ENCODE assay signal across 7 mouse cellular contexts in the genomic region with DNA sequence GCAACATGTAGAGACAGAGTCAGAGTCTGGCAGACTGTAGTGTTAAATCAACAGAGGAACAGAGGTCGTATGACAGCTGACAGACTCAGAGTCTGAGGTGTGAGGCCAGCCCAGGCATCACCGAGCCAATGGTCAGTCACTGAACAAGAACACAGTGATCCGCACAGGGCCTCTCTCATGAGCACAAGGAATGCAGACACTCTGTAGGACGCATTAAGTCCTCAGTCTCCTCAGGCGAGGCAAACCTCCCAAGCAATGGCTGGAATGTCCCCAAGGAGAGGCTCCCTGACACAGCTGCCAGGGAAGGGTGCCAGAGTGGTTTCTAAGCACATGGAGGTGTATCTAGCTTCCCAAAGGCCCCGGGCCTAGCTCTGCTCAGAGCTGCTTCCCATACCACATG.
DNase-seq lines count a peak whose midpoint lies in the region; ATAC-seq and TF ChIP-seq lines count a peak whose summit lies in the region.

No protein-coding gene starts in this region.

- no peaks in the 10 kb centered on the region for H3K36me3 ChIP-seq in heart, embryonic 15.5 days
- H3K36me3 ChIP-seq in limb, embryonic 13.5 days = no peaks in the 10 kb centered on the region

- no peak overlapping the region for H3K9ac ChIP-seq in heart, embryonic 15.5 days
- H3K9ac ChIP-seq in limb, embryonic 13.5 days = no peak overlapping the region

- DNase-seq in 3134 (ENCODE audit: extremely low read depth, insufficient read length, low spot score) (peak; percentile 11), Patski (ENCODE audit: low read depth, low spot score) (peak; percentile 85)
- DNase-seq in ovary, adult 18-20 months (ENCODE audit: low spot score) = no peak
- no peak for DNase-seq in left cerebral cortex, adult 8-10 months (ENCODE audit: low spot score in 2 of 2)
- no peak for DNase-seq in layer of hippocampus, postnatal 14 days (ENCODE audit: low spot score in 2 of 2)

- H3K27ac ChIP-seq in heart, embryonic 15.5 days = peak overlapping the region; percentile 25; the same call in 1 of the 2 replicates
- H3K27ac ChIP-seq in limb, embryonic 13.5 days = peak overlapping the region; percentile 44; the same call in 1 of the 2 replicates

- WGBS in heart, embryonic 15.5 days = 30% methylated on average over 6 of the region's 6 CpGs
- 62% methylated on average over 6 of the region's 6 CpGs for WGBS in limb, embryonic 13.5 days

- no peak for TF ChIP-seq CTCF in Patski (IDR thresholded peaks at IDR 0.05)

- no peaks in the 10 kb centered on the region for H3K9me3 ChIP-seq in heart, embryonic 15.5 days (replicated peaks)
- no peaks in the 10 kb centered on the region for H3K9me3 ChIP-seq in limb, embryonic 13.5 days

- in situ Hi-C loops in Patski (cut with MboI; ENCODE audit: low pct_unique_long_range_greater_than_20kb) = loop anchor here (5.0 kb wide), 2 partner anchors 92 to 147 kb away; no protein-coding TSS in a partner anchor

- no peaks in the 10 kb centered on the region for H3K27me3 ChIP-seq in Patski
- H3K27me3 ChIP-seq in heart, embryonic 15.5 days = no peaks in the 10 kb centered on the region
- no peaks in the 10 kb centered on the region for H3K27me3 ChIP-seq in limb, embryonic 13.5 days

- ATAC-seq in Patski = peak; percentile 71
- peak; percentile 42 for ATAC-seq in heart, embryonic 15.5 days (replicated peaks; ENCODE audit: insufficient number of reproducible peaks, insufficient read depth, low FRiP score, low read depth)
- ATAC-seq in limb, embryonic 13.5 days (ENCODE audit: low FRiP score, low read depth) = 0 out of 2 replicates have a peak, but pooled peaks have one; percentile 30

- CTCF ChIA-PET in Patski (lab: Charles Lee) = interaction anchor here (0.9 to 2.1 kb wide), 5 partner anchors 21 to 98 kb away, joined by 3 to 6 read pairs (median 4); partner anchors contain the start of gene Ankrd44

- no peak overlapping the region for H3K4me2 ChIP-seq in heart, embryonic 15.5 days
- no peak overlapping the region for H3K4me2 ChIP-seq in limb, embryonic 13.5 days (replicated peaks)

- POLR2A ChIA-PET in Patski (lab: Charles Lee) = interaction anchor here (1.1 kb wide), 1 partner anchor 67 kb away, joined by 3 read pairs; no protein-coding TSS in a partner anchor

- H3K4me3 ChIP-seq in heart, embryonic 15.5 days = no peak overlapping the region
- no peak overlapping the region for H3K4me3 ChIP-seq in limb, embryonic 13.5 days

- peaks cover 38% of the 10 kb centered on the region for H3K4me1 ChIP-seq in heart, embryonic 15.5 days (replicated peaks)
- peaks cover 26% of the 10 kb centered on the region for H3K4me1 ChIP-seq in limb, embryonic 13.5 days

Comparison
In these comparisons a context has a peak if more than half of its experiments do, and no peak if none do; other contexts are left out.
1. DNase-seq: peak in 3134 (single experiment) and Patski (single experiment); none in ovary, adult 18-20 months (single experiment), left cerebral cortex, adult 8-10 months (0 of 2) and layer of hippocampus, postnatal 14 days (0 of 2).
2. Peak in every context shown above with its lines, with median percentiles within 50 percentile points of each other: ATAC-seq.